Mouse (Mus musculus): ENCODE results near the gene Tmcc3. TPM values are rescaled to one million over a fixed set of nuclear protein-coding genes. Genes with fewer than 3 reads are reported as not detected.

Gene Tmcc3
- polyA plus RNA-seq, 1 experiment from 2014 or later = 5.3 TPM

GRCm38 (mm10) chr10:94555394-94555793, 243.6 kb downstream of the Tmcc3 start:
- peaks cover 8% of the 10 kb centered on the region for H3K4me1 ChIP-seq
- H3K4me3 ChIP-seq (replicated peaks) = no peak overlapping the region
- 86% methylated on average over 2 of the region's 2 CpGs for WGBS
- no peaks in the 10 kb centered on the region for H3K9me3 ChIP-seq
- H3K4me2 ChIP-seq = no peak overlapping the region
- no peak for ATAC-seq (ENCODE audit: low FRiP score)
- H3K36me3 ChIP-seq (replicated peaks) = no peaks in the 10 kb centered on the region
- no peaks in the 10 kb centered on the region for H3K27me3 ChIP-seq
- H3K27ac ChIP-seq = no peak overlapping the region
- H3K9ac ChIP-seq = no peak overlapping the region

DNA sequence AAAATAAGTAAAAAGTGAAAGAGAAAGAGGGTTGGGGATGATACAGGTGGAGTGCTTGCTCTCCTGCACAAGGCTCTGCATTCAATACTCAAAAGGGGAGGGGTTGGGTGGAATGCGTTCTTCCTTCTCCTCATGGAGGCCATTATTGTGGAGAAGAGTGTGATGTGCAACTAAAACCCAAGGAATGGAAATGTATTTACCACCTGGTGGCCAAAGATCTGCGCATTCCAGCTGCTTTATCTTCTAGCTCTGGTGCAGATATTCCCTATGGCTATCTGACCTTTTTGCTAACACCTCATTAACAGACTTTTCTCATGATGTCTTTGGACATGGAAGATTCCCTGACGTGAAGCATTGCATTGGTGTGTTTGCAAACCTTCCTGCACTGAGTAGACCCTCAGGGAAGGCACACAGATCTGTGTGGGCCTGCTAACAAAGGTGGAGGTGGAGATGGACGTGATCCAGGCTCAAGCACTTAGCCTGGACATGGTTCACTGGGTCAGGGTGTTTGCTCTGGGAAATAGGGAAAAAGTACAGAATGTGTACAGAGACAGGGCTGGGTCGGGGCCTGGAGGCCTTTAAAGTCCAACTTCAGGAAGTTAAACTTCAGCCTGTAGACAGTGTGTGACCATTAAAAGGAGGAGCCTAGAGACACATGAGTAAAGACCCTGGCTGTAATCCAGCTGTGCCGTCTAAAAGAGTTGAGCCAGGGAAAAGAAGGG, 245.8 kb downstream of the Tmcc3 start:
- Histone ChIP-seq H3K4me2 (no peak overlapping the region), H3K4me3 (replicated peaks) (no peak overlapping the region), H3K4me1 (peaks cover 10% of the 10 kb centered on the region; the same call in 1 of the 2 replicates), H3K36me3 (replicated peaks) (no peaks in the 10 kb centered on the region), H3K27me3 (no peaks in the 10 kb centered on the region), H3K9ac (no peak overlapping the region), H3K9me3 (no peaks in the 10 kb centered on the region), H3K27ac (no peak overlapping the region)
- 81% methylated on average over 6 of the region's 6 CpGs for WGBS
- ATAC-seq (ENCODE audit: low FRiP score) = no peak

DNA sequence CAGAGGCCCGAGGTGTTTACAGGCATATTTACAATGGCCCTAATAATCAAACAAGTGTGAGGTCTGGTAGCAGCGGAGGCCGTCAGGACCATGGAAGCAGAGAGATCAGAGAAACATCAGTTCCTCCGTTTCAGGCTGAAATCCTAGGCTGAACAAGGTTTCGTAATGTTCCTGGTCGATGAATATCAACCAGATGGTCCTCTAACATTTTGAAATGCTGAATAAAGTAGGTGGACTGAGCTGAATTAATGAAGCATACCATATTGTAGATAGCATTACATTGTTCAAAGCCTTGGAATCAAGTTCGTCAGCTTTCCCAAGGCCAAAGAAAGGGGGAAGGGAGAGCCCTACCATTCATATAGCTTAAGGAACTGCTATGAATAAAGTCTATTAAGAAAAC, 247.1 kb downstream of the Tmcc3 start:
- Histone ChIP-seq H3K36me3 (replicated peaks) (no peaks in the 10 kb centered on the region), H3K27me3 (no peaks in the 10 kb centered on the region), H3K9me3 (no peaks in the 10 kb centered on the region), H3K4me2 (no peak overlapping the region), H3K27ac (no peak overlapping the region), H3K4me3 (replicated peaks) (no peak overlapping the region), H3K9ac (no peak overlapping the region), H3K4me1 (peaks cover 10% of the 10 kb centered on the region; the same call in 1 of the 2 replicates)
- ATAC-seq (ENCODE audit: low FRiP score) = no peak
- WGBS = 82% methylated on average over 7 of the region's 7 CpGs

DNA sequence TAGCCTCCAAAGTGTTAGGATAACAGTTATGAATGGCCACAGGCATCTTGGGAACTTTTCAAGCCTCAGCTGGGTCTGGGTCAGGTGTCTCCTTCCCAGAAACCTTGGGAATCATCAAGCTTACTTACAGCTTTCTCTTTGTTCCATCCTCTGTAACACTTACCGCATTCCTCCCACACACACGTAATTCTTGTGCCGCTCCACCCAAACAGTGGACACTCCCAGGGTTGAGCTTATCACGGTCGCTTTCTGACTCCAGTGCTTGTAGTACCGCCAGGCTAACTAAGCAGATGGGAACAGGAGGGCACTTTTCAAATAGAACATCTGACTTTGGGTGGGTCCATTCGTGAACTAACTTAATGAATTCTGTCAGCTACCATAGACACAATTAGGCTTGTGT, 249.6 kb downstream of the Tmcc3 start:
- Histone ChIP-seq H3K9ac (no peak overlapping the region), H3K4me3 (replicated peaks) (no peak overlapping the region), H3K9me3 (no peaks in the 10 kb centered on the region), H3K4me1 (peaks cover 12% of the 10 kb centered on the region), H3K36me3 (replicated peaks) (no peaks in the 10 kb centered on the region), H3K27me3 (no peaks in the 10 kb centered on the region), H3K27ac (no peak overlapping the region), H3K4me2 (no peak overlapping the region)
- ATAC-seq (ENCODE audit: low FRiP score) = no peak
- 51% methylated on average over 7 of the region's 7 CpGs for WGBS

DNA sequence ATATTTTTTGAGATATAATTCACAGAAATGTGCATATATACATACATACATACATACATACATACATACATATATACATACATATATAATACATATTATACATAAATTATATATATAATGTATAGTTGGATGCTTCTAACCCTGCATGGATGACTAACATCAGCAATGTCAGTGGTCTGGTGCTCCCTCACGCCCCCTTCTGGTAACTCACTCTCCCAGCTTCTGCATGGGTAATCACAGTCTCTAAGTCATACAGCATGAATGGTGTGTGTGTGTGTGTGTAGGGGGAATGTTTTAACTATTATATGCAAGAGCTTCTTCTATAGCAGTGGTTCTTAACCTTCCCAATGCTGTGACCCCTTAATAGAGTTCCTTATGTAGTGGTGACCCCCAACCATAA, 250.4 kb downstream of the Tmcc3 start:
- no peaks in the 10 kb centered on the region for H3K9me3 ChIP-seq
- ATAC-seq (ENCODE audit: low FRiP score) = no peak
- H3K36me3 ChIP-seq (replicated peaks) = no peaks in the 10 kb centered on the region
- no peak overlapping the region for H3K9ac ChIP-seq
- no peaks in the 10 kb centered on the region for H3K27me3 ChIP-seq
- no peak overlapping the region for H3K27ac ChIP-seq
- 21% methylated on average over 1 of the region's 1 CpGs for whole genome bisulfite sequencing
- no peak overlapping the region for H3K4me2 ChIP-seq
- peaks cover 14% of the 10 kb centered on the region for H3K4me1 ChIP-seq
- H3K4me3 ChIP-seq (replicated peaks) = no peak overlapping the region

- Histone ChIP-seq H3K4me1 (peaks cover 14% of the 10 kb centered on the region), H3K27me3 (no peaks in the 10 kb centered on the region), H3K27ac (no peak overlapping the region), H3K4me3 (replicated peaks) (no peak overlapping the region), H3K9ac (no peak overlapping the region), H3K9me3 (no peaks in the 10 kb centered on the region), H3K36me3 (replicated peaks) (no peaks in the 10 kb centered on the region), H3K4me2 (no peak overlapping the region)
- no peak for ATAC-seq (ENCODE audit: low FRiP score)
- WGBS = 88% methylated on average over 3 of the region's 3 CpGs
Measured at GRCm38 (mm10) chr10:94562991-94563390, 251.2 kb downstream of the Tmcc3 start.

- Histone ChIP-seq H3K27me3 (no peaks in the 10 kb centered on the region), H3K9me3 (no peaks in the 10 kb centered on the region), H3K4me2 (no peak overlapping the region), H3K27ac (no peak overlapping the region), H3K36me3 (replicated peaks) (no peaks in the 10 kb centered on the region), H3K4me3 (replicated peaks) (no peak overlapping the region), H3K9ac (no peak overlapping the region), H3K4me1 (peaks cover 10% of the 10 kb centered on the region)
- ATAC-seq (ENCODE audit: low FRiP score) = no peak
- WGBS = 70% methylated on average over 7 of the region's 7 CpGs
Measured at GRCm38 (mm10) chr10:94565410-94566221, 253.9 kb downstream of the Tmcc3 start.

DNA sequence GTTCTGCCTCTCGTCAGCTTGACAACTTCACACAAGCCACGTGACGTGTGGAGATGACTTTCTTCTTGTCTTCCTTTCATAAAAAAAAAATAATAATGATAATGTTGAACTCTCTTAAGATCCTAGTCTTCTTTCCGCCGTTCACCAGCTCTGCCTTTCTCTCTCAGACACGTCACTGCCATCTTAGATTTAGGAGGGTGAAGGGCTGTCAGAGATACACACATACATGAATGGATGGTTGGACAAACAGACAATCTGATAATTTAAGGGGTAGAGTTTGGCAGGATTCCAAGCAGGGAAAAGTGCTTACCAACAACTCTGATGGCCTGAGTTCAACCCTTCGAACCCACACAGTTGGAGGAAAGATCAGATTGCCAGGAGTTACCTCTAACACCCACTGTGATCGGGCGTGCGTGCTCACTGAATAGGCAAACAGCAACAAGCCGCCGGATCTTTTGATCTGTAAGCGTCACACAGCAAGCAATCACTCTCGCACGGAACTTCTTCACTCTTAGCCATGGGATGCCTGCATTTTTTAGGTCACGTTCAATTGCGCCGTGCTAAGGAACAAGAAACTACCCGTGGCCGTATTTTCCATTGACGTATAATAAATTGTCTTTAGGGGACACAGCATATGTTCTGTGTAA, 254.6 kb downstream of the Tmcc3 start:
- 63% methylated on average over 21 of the region's 21 CpGs for WGBS
- no peak for ATAC-seq (ENCODE audit: low FRiP score)
- no peak overlapping the region for H3K27ac ChIP-seq

DNA sequence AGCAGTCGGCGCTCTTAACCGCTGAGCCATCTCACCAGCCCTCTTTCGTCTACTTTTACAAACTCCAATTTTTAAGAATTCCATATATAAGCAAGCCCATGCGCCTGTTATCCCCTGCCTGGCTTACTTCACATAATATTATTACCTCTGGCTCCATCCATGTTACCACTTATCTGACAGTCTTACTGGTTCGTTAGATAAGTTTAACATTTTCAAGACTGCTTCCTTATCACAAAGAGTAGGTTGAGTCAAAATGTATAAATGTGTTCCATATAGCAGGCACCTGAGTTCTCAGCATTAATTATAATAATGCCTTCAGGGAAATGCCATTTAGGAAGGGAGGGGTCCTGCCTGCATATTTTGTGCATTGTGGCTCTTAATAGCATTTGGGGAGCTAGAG, 255.5 kb downstream of the Tmcc3 start:
- no peak for ATAC-seq (ENCODE audit: low FRiP score)
- Histone ChIP-seq H3K36me3 (replicated peaks) (no peaks in the 10 kb centered on the region), H3K27ac (no peak overlapping the region), H3K9ac (no peak overlapping the region), H3K4me3 (replicated peaks) (no peak overlapping the region), H3K27me3 (no peaks in the 10 kb centered on the region), H3K4me1 (peaks cover 5% of the 10 kb centered on the region), H3K9me3 (no peaks in the 10 kb centered on the region), H3K4me2 (no peak overlapping the region)
- 96% methylated on average over 6 of the region's 6 CpGs for WGBS

More for the DNA sequence above, 254.6 kb downstream of the Tmcc3 start:
- Histone ChIP-seq H3K9ac (no peak overlapping the region), H3K4me2 (no peak overlapping the region), H3K4me1 (peaks cover 10% of the 10 kb centered on the region), H3K27me3 (no peaks in the 10 kb centered on the region), H3K4me3 (replicated peaks) (no peak overlapping the region), H3K9me3 (no peaks in the 10 kb centered on the region), H3K36me3 (replicated peaks) (no peaks in the 10 kb centered on the region)

DNA sequence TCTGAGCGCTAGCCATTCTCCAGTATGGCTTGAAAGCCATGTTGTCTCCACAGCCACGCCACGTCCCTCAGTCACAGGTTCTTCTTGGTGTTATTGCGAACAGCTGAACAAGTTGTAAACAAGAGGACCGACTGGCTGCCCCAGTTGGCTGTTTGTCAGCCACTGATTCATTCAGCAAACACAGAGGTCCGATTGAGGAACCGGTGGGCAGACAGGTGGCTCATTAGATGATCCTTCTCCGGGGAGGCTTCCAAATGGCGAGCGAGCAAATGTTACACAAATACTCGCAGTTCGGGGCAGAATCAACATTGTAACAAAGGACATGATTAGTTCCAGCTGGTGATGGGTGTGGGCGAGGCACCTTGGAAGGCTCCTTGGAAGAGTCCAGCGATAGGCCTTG, 256.2 kb downstream of the Tmcc3 start:
- Histone ChIP-seq H3K4me2 (no peak overlapping the region), H3K27me3 (no peaks in the 10 kb centered on the region), H3K4me3 (replicated peaks) (no peak overlapping the region), H3K9me3 (no peaks in the 10 kb centered on the region), H3K4me1 (peaks cover 9% of the 10 kb centered on the region), H3K27ac (no peak overlapping the region), H3K36me3 (replicated peaks) (no peaks in the 10 kb centered on the region), H3K9ac (no peak overlapping the region)
- 87% methylated on average over 14 of the region's 14 CpGs for WGBS
- no peak for ATAC-seq (ENCODE audit: low FRiP score)

DNA sequence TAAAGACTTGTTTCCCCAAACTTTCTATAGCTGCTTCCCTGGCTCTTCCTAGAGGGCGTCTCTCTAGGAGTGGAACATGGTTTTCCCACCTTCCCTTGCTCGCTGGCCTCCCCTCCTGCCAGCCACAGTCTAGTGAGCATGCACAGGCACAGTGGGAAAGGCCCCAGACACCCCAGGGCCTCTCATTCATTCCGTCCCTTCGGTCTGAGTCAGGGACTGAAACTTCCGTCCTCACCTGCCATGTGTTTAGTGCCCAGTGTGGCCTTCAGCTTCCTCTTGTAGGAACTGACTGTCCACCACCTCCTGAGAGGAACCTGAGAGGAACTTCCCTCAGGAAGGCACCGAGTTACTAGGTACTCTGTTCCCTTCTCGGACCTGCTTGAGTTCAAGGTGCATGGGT, 257.1 kb downstream of the Tmcc3 start:
- no peak overlapping the region for H3K27ac ChIP-seq
- no peak overlapping the region for H3K9ac ChIP-seq
- H3K4me2 ChIP-seq = no peak overlapping the region
- H3K36me3 ChIP-seq (replicated peaks) = no peaks in the 10 kb centered on the region
- no peak overlapping the region for H3K4me3 ChIP-seq (replicated peaks)
- no peaks in the 10 kb centered on the region for H3K27me3 ChIP-seq
- H3K9me3 ChIP-seq = no peaks in the 10 kb centered on the region
- WGBS = 81% methylated on average over 7 of the region's 7 CpGs
- peaks cover 9% of the 10 kb centered on the region for H3K4me1 ChIP-seq
- ATAC-seq (ENCODE audit: low FRiP score) = no peak

DNA sequence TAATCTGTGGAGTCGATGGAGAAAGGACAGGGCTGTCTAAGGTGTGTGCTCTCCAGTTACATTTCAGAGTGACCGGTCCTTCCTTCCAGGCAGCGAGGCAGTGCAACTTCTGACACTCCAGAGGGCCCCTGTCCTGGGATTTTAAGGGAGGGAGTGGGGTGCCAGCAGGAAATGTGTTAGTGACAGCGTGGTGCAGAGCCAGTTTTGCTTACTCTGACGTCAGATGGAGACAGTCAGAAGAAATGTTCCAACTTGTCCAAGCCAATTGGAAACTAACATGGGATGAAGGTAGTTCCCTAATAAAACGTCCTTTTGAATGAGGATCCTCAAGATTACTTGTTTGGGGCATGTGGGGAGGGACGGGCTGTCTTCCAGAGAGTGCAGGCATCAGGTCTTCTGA, 258.0 kb downstream of the Tmcc3 start:
- Histone ChIP-seq H3K36me3 (replicated peaks) (no peaks in the 10 kb centered on the region), H3K27ac (no peak overlapping the region), H3K27me3 (no peaks in the 10 kb centered on the region), H3K9ac (no peak overlapping the region), H3K4me3 (replicated peaks) (no peak overlapping the region), H3K4me2 (no peak overlapping the region), H3K4me1 (peaks cover 9% of the 10 kb centered on the region), H3K9me3 (no peaks in the 10 kb centered on the region)
- no peak for ATAC-seq (ENCODE audit: low FRiP score)
- WGBS = 85% methylated on average over 7 of the region's 7 CpGs

All from forebrain, embryonic 12.5 days (tissue).